Mouse (Mus musculus) intestine, embryonic 15.5 days (tissue): Measurements from ENCODE around the gene Gm20388. TPM values are rescaled to one million over a fixed set of nuclear protein-coding genes. Genes with fewer than 3 reads are reported as not detected.

Experiments
- ATAC-seq: fragments of 200-750 bp; cut with Nextera tagmentation; 2 replicates; pipeline ENCODE4 v1.8.0; 2017; ENCODE audit warnings: moderate TSS enrichment, moderate library complexity
- H3K27ac ChIP-seq: fragments of 300-500 bp; sonication (generic); 2 replicates; pipeline ENCODE4 v1.5.1; 2015; ENCODE audit warnings: mild to moderate bottlenecking, inconsistent platforms
- H3K27me3 ChIP-seq: fragments of 300-500 bp; sonication (generic); replicated peaks from 2 replicates; pipeline ENCODE4 v1.6.1; 2015; ENCODE audit warnings: inconsistent platforms
- H3K36me3 ChIP-seq: fragments of 300-500 bp; sonication (generic); 2 replicates; pipeline ENCODE4 v1.6.1; 2015; ENCODE audit warnings: inconsistent platforms
- H3K4me1 ChIP-seq: fragments of 300-500 bp; sonication (generic); replicated peaks from 2 replicates; pipeline ENCODE4 v1.6.1; 2015; ENCODE audit warnings: inconsistent platforms
- H3K4me2 ChIP-seq: fragments of 300-500 bp; sonication (generic); replicated peaks from 2 replicates; pipeline ENCODE4 v1.6.1; 2015; ENCODE audit warnings: mild to moderate bottlenecking, inconsistent platforms
- H3K4me3 ChIP-seq: fragments of 300-500 bp; sonication (generic); replicated peaks from 2 replicates; pipeline ENCODE4 v1.5.1; 2015; ENCODE audit warnings: inconsistent platforms
- H3K9ac ChIP-seq: fragments of 300-500 bp; sonication (generic); 2 replicates; pipeline ENCODE4 v1.6.1; 2015; ENCODE audit warnings: inconsistent platforms
- H3K9me3 ChIP-seq: fragments of 300-500 bp; sonication (generic); 2 replicates; pipeline ENCODE4 v1.6.1; 2016; ENCODE audit warnings: inconsistent platforms
- whole genome bisulfite sequencing: fragments of 180-500 bp; shearing (Covaris S2); methylation state at CpG from one replicate; pipeline ENCODE4 v1.1.7; 2015; 5-methylcytosine and 5-hydroxymethylcytosine counted together
- polyA plus RNA-seq: library from polyadenylated mRNA; unstranded; fragments of >200 nt; fragmentation: Nextera tagmentation; extraction: Ambion mirVana; gene quantifications from 2 replicates; pipeline ENCODE4 v1.2.1, GENCODE M21; 2015

Gene Gm20388
- polyA plus RNA-seq, 1 experiment from 2014 or later, result not detected

- H3K4me3 ChIP-seq, result no peak overlapping the region
- H3K9ac ChIP-seq, result no peak overlapping the region
- H3K4me2 ChIP-seq, result no peak overlapping the region
- WGBS, result 58% methylated on average over 5 of the region's 5 CpGs
- no peak overlapping the region for H3K27ac ChIP-seq
- H3K4me1 ChIP-seq, result no peaks in the 10 kb centered on the region
- no peaks in the 10 kb centered on the region for H3K27me3 ChIP-seq
- no peaks in the 10 kb centered on the region for H3K9me3 ChIP-seq
- ATAC-seq, result no peak
- H3K36me3 ChIP-seq, result no peaks in the 10 kb centered on the region
These were observed 1763.9 kb downstream of the Gm20388 start for GRCm38 (mm10) chr8:121674524-121674923.

GRCm38 (mm10) chr8:121675161-121675560 is 1764.5 kb downstream of the Gm20388 start:
- Histone ChIP-seq H3K4me1 (no peaks in the 10 kb centered on the region), H3K27me3 (no peaks in the 10 kb centered on the region), H3K27ac (no peak overlapping the region), H3K36me3 (no peaks in the 10 kb centered on the region), H3K9me3 (no peaks in the 10 kb centered on the region), H3K9ac (no peak overlapping the region), H3K4me2 (no peak overlapping the region), H3K4me3 (no peak overlapping the region)
- ATAC-seq, result no peak
- 77% methylated on average over 3 of the region's 3 CpGs for WGBS

- H3K9ac ChIP-seq, result no peak overlapping the region
- H3K4me3 ChIP-seq, result no peak overlapping the region
- no peak for ATAC-seq
- H3K4me2 ChIP-seq, result no peak overlapping the region
- no peaks in the 10 kb centered on the region for H3K9me3 ChIP-seq
- no peaks in the 10 kb centered on the region for H3K27me3 ChIP-seq
- 46% methylated on average over 20 of the region's 20 CpGs for WGBS
- H3K36me3 ChIP-seq, result no peaks in the 10 kb centered on the region
- no peak overlapping the region for H3K27ac ChIP-seq
- no peaks in the 10 kb centered on the region for H3K4me1 ChIP-seq
These were observed 1765.1 kb downstream of the Gm20388 start for GRCm38 (mm10) chr8:121675701-121676100.

- Histone ChIP-seq H3K9me3 (no peaks in the 10 kb centered on the region), H3K4me2 (no peak overlapping the region), H3K27ac (no peak overlapping the region), H3K4me3 (no peak overlapping the region), H3K9ac (no peak overlapping the region), H3K4me1 (no peaks in the 10 kb centered on the region), H3K36me3 (no peaks in the 10 kb centered on the region), H3K27me3 (no peaks in the 10 kb centered on the region)
- WGBS, result 70% methylated on average over 5 of the region's 5 CpGs
- ATAC-seq, result no peak
These were observed 1768.1 kb downstream of the Gm20388 start for GRCm38 (mm10) chr8:121678696-121679095.

- Histone ChIP-seq H3K4me2 (no peak overlapping the region), H3K9me3 (no peaks in the 10 kb centered on the region), H3K36me3 (no peaks in the 10 kb centered on the region), H3K27me3 (no peaks in the 10 kb centered on the region), H3K4me3 (no peak overlapping the region), H3K9ac (no peak overlapping the region), H3K27ac (no peak overlapping the region), H3K4me1 (no peaks in the 10 kb centered on the region)
- 83% methylated on average over 4 of the region's 4 CpGs for WGBS
- no peak for ATAC-seq
These were observed 1770.3 kb downstream of the Gm20388 start for GRCm38 (mm10) chr8:121680896-121681295.

GRCm38 (mm10) chr8:121681457-121681856 is 1770.8 kb downstream of the Gm20388 start:
- no peak for ATAC-seq
- H3K9me3 ChIP-seq, result no peaks in the 10 kb centered on the region
- no peaks in the 10 kb centered on the region for H3K27me3 ChIP-seq
- WGBS, result 55% methylated on average over 10 of the region's 10 CpGs
- H3K4me3 ChIP-seq, result no peak overlapping the region
- no peaks in the 10 kb centered on the region for H3K4me1 ChIP-seq
- H3K9ac ChIP-seq, result no peak overlapping the region
- no peaks in the 10 kb centered on the region for H3K36me3 ChIP-seq
- H3K4me2 ChIP-seq, result no peak overlapping the region
- H3K27ac ChIP-seq, result no peak overlapping the region

GRCm38 (mm10) chr8:121683083-121683832 is 1772.6 kb downstream of the Gm20388 start:
- H3K36me3 ChIP-seq, result no peaks in the 10 kb centered on the region
- no peak overlapping the region for H3K4me2 ChIP-seq
- WGBS, result 69% methylated on average over 10 of the region's 10 CpGs
- ATAC-seq, result no peak
- no peaks in the 10 kb centered on the region; the same call in 1 of the 2 replicates for H3K4me1 ChIP-seq
- H3K9ac ChIP-seq, result no peak overlapping the region
- H3K9me3 ChIP-seq, result no peaks in the 10 kb centered on the region
- no peak overlapping the region for H3K4me3 ChIP-seq
- H3K27me3 ChIP-seq, result no peaks in the 10 kb centered on the region
- no peak overlapping the region for H3K27ac ChIP-seq

- H3K9ac ChIP-seq, result no peak overlapping the region
- H3K36me3 ChIP-seq, result no peaks in the 10 kb centered on the region
- no peak overlapping the region for H3K27ac ChIP-seq
- H3K4me2 ChIP-seq, result no peak overlapping the region
- no peaks in the 10 kb centered on the region for H3K27me3 ChIP-seq
- H3K9me3 ChIP-seq, result no peaks in the 10 kb centered on the region
- H3K4me3 ChIP-seq, result no peak overlapping the region
- no peaks in the 10 kb centered on the region; the same call in 1 of the 2 replicates for H3K4me1 ChIP-seq
- ATAC-seq, result no peak
- WGBS, result 4% methylated on average over 4 of the region's 4 CpGs
These were observed 1774.8 kb downstream of the Gm20388 start for GRCm38 (mm10) chr8:121685419-121685818.

- Histone ChIP-seq H3K27me3 (no peaks in the 10 kb centered on the region), H3K36me3 (no peaks in the 10 kb centered on the region), H3K9me3 (no peaks in the 10 kb centered on the region), H3K4me3 (no peak overlapping the region), H3K4me2 (no peak overlapping the region), H3K27ac (no peak overlapping the region), H3K4me1 (no peaks in the 10 kb centered on the region; the same call in 1 of the 2 replicates), H3K9ac (no peak overlapping the region)
- no peak for ATAC-seq
- WGBS, result 60% methylated on average over 14 of the region's 14 CpGs
These were observed 1777.0 kb downstream of the Gm20388 start for GRCm38 (mm10) chr8:121687455-121688161.

- H3K4me1 ChIP-seq, result no peaks in the 10 kb centered on the region; the same call in 1 of the 2 replicates
- ATAC-seq, result no peak
- H3K27me3 ChIP-seq, result no peaks in the 10 kb centered on the region
- no peak overlapping the region for H3K9ac ChIP-seq
- 43% methylated on average over 5 of the region's 5 CpGs for WGBS
- no peak overlapping the region for H3K4me2 ChIP-seq
- H3K27ac ChIP-seq, result no peak overlapping the region
- H3K36me3 ChIP-seq, result no peaks in the 10 kb centered on the region
- no peak overlapping the region for H3K4me3 ChIP-seq
- no peaks in the 10 kb centered on the region for H3K9me3 ChIP-seq
These were observed 1777.9 kb downstream of the Gm20388 start for GRCm38 (mm10) chr8:121688496-121688895.

- ATAC-seq, result no peak
- Histone ChIP-seq H3K4me2 (no peak overlapping the region), H3K27me3 (no peaks in the 10 kb centered on the region), H3K36me3 (no peaks in the 10 kb centered on the region), H3K4me1 (peaks cover 6% of the 10 kb centered on the region; the same call in 1 of the 2 replicates), H3K27ac (no peak overlapping the region), H3K9me3 (no peaks in the 10 kb centered on the region), H3K4me3 (no peak overlapping the region), H3K9ac (no peak overlapping the region)
- 55% methylated on average over 4 of the region's 4 CpGs for WGBS
These were observed 1783.8 kb downstream of the Gm20388 start for GRCm38 (mm10) chr8:121694453-121694852.

GRCm38 (mm10) chr8:121695585-121696184 is 1785.0 kb downstream of the Gm20388 start:
- H3K9ac ChIP-seq, result no peak overlapping the region
- WGBS, result 71% methylated on average over 6 of the region's 6 CpGs
- ATAC-seq, result no peak
- no peaks in the 10 kb centered on the region for H3K27me3 ChIP-seq
- no peaks in the 10 kb centered on the region for H3K36me3 ChIP-seq
- H3K4me3 ChIP-seq, result no peak overlapping the region
- peaks cover 6% of the 10 kb centered on the region; the same call in 1 of the 2 replicates for H3K4me1 ChIP-seq
- H3K4me2 ChIP-seq, result no peak overlapping the region
- no peak overlapping the region for H3K27ac ChIP-seq
- no peaks in the 10 kb centered on the region for H3K9me3 ChIP-seq
